Mouse (Mus musculus) midbrain, embryonic 15.5 days (tissue): ENCODE results near the gene Cwc22. TPM values are rescaled to one million over a fixed set of nuclear protein-coding genes. Genes with fewer than 3 reads are reported as not detected.
"Not testable (repeated sequence)": the region's sequence is repeated elsewhere in the genome, so short reads cannot be mapped to it uniquely, and the experiment has no call there.

Experiments
- ATAC-seq: fragments of 200-750 bp; cut with Nextera tagmentation; replicated peaks from 2 replicates; pipeline ENCODE4 v1.8.0; 2017; ENCODE audit warnings: moderate TSS enrichment
- H3K27ac ChIP-seq: fragments of 300-500 bp; sonication (generic); 2 replicates; pipeline ENCODE4 v1.5.1; 2015; ENCODE audit warnings: mild to moderate bottlenecking, inconsistent platforms
- H3K27me3 ChIP-seq: fragments of 300-500 bp; sonication (generic); replicated peaks from 2 replicates; pipeline ENCODE4 v1.6.1; 2015; ENCODE audit warnings: inconsistent platforms
- H3K36me3 ChIP-seq: fragments of 300-500 bp; sonication (generic); replicated peaks from 2 replicates; pipeline ENCODE4 v1.6.1; 2015; ENCODE audit warnings: inconsistent platforms
- H3K4me1 ChIP-seq: fragments of 300-500 bp; sonication (generic); 2 replicates; pipeline ENCODE4 v1.6.1; 2015; ENCODE audit warnings: inconsistent platforms
- H3K4me2 ChIP-seq: fragments of 300-500 bp; sonication (generic); 2 replicates; pipeline ENCODE4 v1.6.1; 2015; ENCODE audit warnings: inconsistent platforms, mild to moderate bottlenecking, moderate library complexity
- H3K4me3 ChIP-seq: fragments of 300-500 bp; sonication (generic); 2 replicates; pipeline ENCODE4 v1.5.1; 2015; ENCODE audit warnings: mild to moderate bottlenecking, inconsistent platforms
- H3K9ac ChIP-seq: fragments of 300-500 bp; sonication (generic); 2 replicates; pipeline ENCODE4 v1.6.1; 2015; ENCODE audit warnings: mild to moderate bottlenecking, inconsistent platforms
- H3K9me3 ChIP-seq: fragments of 300-500 bp; sonication (generic); 2 replicates; pipeline ENCODE4 v1.6.1; 2016; ENCODE audit warnings: inconsistent platforms
- WGBS: fragments of 180-500 bp; shearing (Covaris S2); methylation state at CpG from one replicate; pipeline ENCODE4 v1.1.7; 2015; ENCODE audit warnings: mixed read lengths; 5-methylcytosine and 5-hydroxymethylcytosine counted together
- polyA plus RNA-seq: library from polyadenylated mRNA; unstranded; fragments of >200 nt; fragmentation: Nextera tagmentation; extraction: Ambion mirVana; gene quantifications from 2 replicates; pipeline ENCODE4 v1.2.1, GENCODE M21; 2015

Gene Cwc22
- polyA plus RNA-seq, 1 experiment from 2014 or later, result 22.9 TPM

GRCm38 (mm10) chr2:77901269-77901668 is 44.9 kb downstream of the Cwc22 start:
- no peak overlapping the region for H3K9ac ChIP-seq
- H3K4me2 ChIP-seq, result no peak overlapping the region
- H3K4me1 ChIP-seq, result no peaks in the 10 kb centered on the region
- peaks cover 43% of the 10 kb centered on the region; the same call in 1 of the 2 replicates for H3K36me3 ChIP-seq
- no peak overlapping the region for H3K27ac ChIP-seq
- H3K27me3 ChIP-seq, result no peaks in the 10 kb centered on the region
- H3K4me3 ChIP-seq, result no peak overlapping the region
- ATAC-seq, result no peak
- H3K9me3 ChIP-seq, result no peaks in the 10 kb centered on the region
- 93% methylated on average over 5 of the region's 5 CpGs for WGBS

GRCm38 (mm10) chr2:77900741-77901140 is 45.4 kb downstream of the Cwc22 start:
- H3K4me3 ChIP-seq, result no peak overlapping the region
- no peak for ATAC-seq
- H3K4me1 ChIP-seq, result no peaks in the 10 kb centered on the region
- no peak overlapping the region for H3K9ac ChIP-seq
- no peak overlapping the region for H3K4me2 ChIP-seq
- H3K27ac ChIP-seq, result no peak overlapping the region
- H3K27me3 ChIP-seq, result no peaks in the 10 kb centered on the region
- H3K36me3 ChIP-seq, result peaks cover 44% of the 10 kb centered on the region; the same call in 1 of the 2 replicates
- no peaks in the 10 kb centered on the region for H3K9me3 ChIP-seq
- WGBS, result 98% methylated on average over 5 of the region's 5 CpGs

- Histone ChIP-seq H3K4me2 (no peak overlapping the region), H3K27me3 (no peaks in the 10 kb centered on the region), H3K36me3 (peaks cover 41% of the 10 kb centered on the region; the same call in 1 of the 2 replicates), H3K9me3 (no peaks in the 10 kb centered on the region), H3K4me3 (no peak overlapping the region), H3K27ac (no peak overlapping the region), H3K9ac (no peak overlapping the region), H3K4me1 (no peaks in the 10 kb centered on the region)
- WGBS, result 83% methylated on average over 2 of the region's 2 CpGs
- ATAC-seq, result no peak
These were observed 46.1 kb downstream of the Cwc22 start for GRCm38 (mm10) chr2:77900111-77900510.

GRCm38 (mm10) chr2:77898436-77898835 is 47.7 kb downstream of the Cwc22 start:
- no peak overlapping the region for H3K4me2 ChIP-seq
- H3K27ac ChIP-seq, result no peak overlapping the region
- no peak overlapping the region for H3K9ac ChIP-seq
- H3K36me3 ChIP-seq, result peaks cover 44% of the 10 kb centered on the region
- no peak for ATAC-seq
- H3K27me3 ChIP-seq, result no peaks in the 10 kb centered on the region
- H3K4me3 ChIP-seq, result no peak overlapping the region
- no peaks in the 10 kb centered on the region for H3K9me3 ChIP-seq
- 98% methylated on average over 2 of the region's 2 CpGs for WGBS
- no peaks in the 10 kb centered on the region for H3K4me1 ChIP-seq

GRCm38 (mm10) chr2:77897988-77898387 is 48.2 kb downstream of the Cwc22 start:
- Histone ChIP-seq H3K9me3 (no peaks in the 10 kb centered on the region), H3K27me3 (no peaks in the 10 kb centered on the region), H3K9ac (no peak overlapping the region), H3K4me2 (no peak overlapping the region), H3K36me3 (peaks cover 44% of the 10 kb centered on the region), H3K4me3 (no peak overlapping the region), H3K4me1 (no peaks in the 10 kb centered on the region), H3K27ac (no peak overlapping the region)
- WGBS, result 91% methylated on average over 5 of the region's 5 CpGs
- ATAC-seq, result no peak

GRCm38 (mm10) chr2:77897558-77897899 is 48.6 kb downstream of the Cwc22 start:
- peaks cover 43% of the 10 kb centered on the region for H3K36me3 ChIP-seq
- WGBS, result 87% methylated on average over 3 of the region's 3 CpGs
- no peak for ATAC-seq

GRCm38 (mm10) chr2:77896843-77897557 is 49.2 kb downstream of the Cwc22 start:
- ATAC-seq, result no peak
- no peak overlapping the region for H3K27ac ChIP-seq

More at GRCm38 (mm10) chr2:77897558-77897899, 48.6 kb downstream of the Cwc22 start:
- H3K9ac ChIP-seq, result no peak overlapping the region
- H3K9me3 ChIP-seq, result no peaks in the 10 kb centered on the region
- no peak overlapping the region for H3K27ac ChIP-seq
- no peaks in the 10 kb centered on the region for H3K4me1 ChIP-seq
- H3K27me3 ChIP-seq, result no peaks in the 10 kb centered on the region
- no peak overlapping the region for H3K4me2 ChIP-seq
- H3K4me3 ChIP-seq, result no peak overlapping the region

GRCm38 (mm10) chr2:77895906-77896570 is 50.1 kb downstream of the Cwc22 start:
- 94% methylated on average over 16 of the region's 16 CpGs for WGBS
- not testable (repeated sequence) for H3K4me3 ChIP-seq, H3K9me3 ChIP-seq, H3K27me3 ChIP-seq, ATAC-seq, H3K9ac ChIP-seq, H3K27ac ChIP-seq, H3K4me1 ChIP-seq, H3K4me2 ChIP-seq
- peaks cover 43% of the 10 kb centered on the region for H3K36me3 ChIP-seq

More at GRCm38 (mm10) chr2:77896843-77897557, 49.2 kb downstream of the Cwc22 start:
- Histone ChIP-seq H3K9ac (no peak overlapping the region), H3K36me3 (peaks cover 43% of the 10 kb centered on the region), H3K9me3 (no peaks in the 10 kb centered on the region), H3K4me1 (no peaks in the 10 kb centered on the region), H3K4me3 (no peak overlapping the region), H3K4me2 (no peak overlapping the region), H3K27me3 (no peaks in the 10 kb centered on the region)
- WGBS, result 95% methylated on average over 12 of the region's 12 CpGs

- Histone ChIP-seq H3K9me3 (no peaks in the 10 kb centered on the region), H3K27me3 (no peaks in the 10 kb centered on the region), H3K4me3 (no peak overlapping the region), H3K4me2 (no peak overlapping the region), H3K36me3 (peaks cover 39% of the 10 kb centered on the region), H3K9ac (no peak overlapping the region), H3K4me1 (no peaks in the 10 kb centered on the region), H3K27ac (no peak overlapping the region)
- ATAC-seq, result no peak
- WGBS, result 97% methylated on average over 8 of the region's 8 CpGs
These were observed 51.3 kb downstream of the Cwc22 start for GRCm38 (mm10) chr2:77894896-77895295.

GRCm38 (mm10) chr2:77893505-77893904 is 52.7 kb downstream of the Cwc22 start:
- H3K27ac ChIP-seq, result no peak overlapping the region
- no peak overlapping the region for H3K4me2 ChIP-seq
- H3K9ac ChIP-seq, result no peak overlapping the region
- no peaks in the 10 kb centered on the region for H3K4me1 ChIP-seq
- H3K9me3 ChIP-seq, result no peaks in the 10 kb centered on the region
- 96% methylated on average over 8 of the region's 8 CpGs for WGBS
- ATAC-seq, result no peak
- peaks cover 29% of the 10 kb centered on the region for H3K36me3 ChIP-seq
- H3K27me3 ChIP-seq, result no peaks in the 10 kb centered on the region
- H3K4me3 ChIP-seq, result no peak overlapping the region

- Histone ChIP-seq H3K27me3 (no peaks in the 10 kb centered on the region), H3K4me3 (no peak overlapping the region), H3K27ac (no peak overlapping the region), H3K4me1 (no peaks in the 10 kb centered on the region), H3K9ac (no peak overlapping the region), H3K4me2 (no peak overlapping the region), H3K36me3 (peaks cover 27% of the 10 kb centered on the region), H3K9me3 (no peaks in the 10 kb centered on the region)
- WGBS, result 93% methylated on average over 4 of the region's 4 CpGs
- no peak for ATAC-seq
These were observed 53.6 kb downstream of the Cwc22 start for GRCm38 (mm10) chr2:77892573-77892972.

- H3K9me3 ChIP-seq, result no peaks in the 10 kb centered on the region
- peaks cover 20% of the 10 kb centered on the region for H3K36me3 ChIP-seq
- no peak for ATAC-seq
- no peak overlapping the region for H3K9ac ChIP-seq
- H3K4me2 ChIP-seq, result no peak overlapping the region
- 96% methylated on average over 5 of the region's 5 CpGs for WGBS
- no peaks in the 10 kb centered on the region for H3K27me3 ChIP-seq
- H3K4me1 ChIP-seq, result no peaks in the 10 kb centered on the region
- H3K27ac ChIP-seq, result no peak overlapping the region
- H3K4me3 ChIP-seq, result no peak overlapping the region
These were observed 55.2 kb downstream of the Cwc22 start for GRCm38 (mm10) chr2:77890836-77891438.
